Mouse (Mus musculus): ENCODE measurements around the gene Jph2. TPM values are rescaled to one million over a fixed set of nuclear protein-coding genes. Genes with fewer than 3 reads are reported as not detected.
"Not testable (repeated sequence)": the region's sequence is repeated elsewhere in the genome, so short reads cannot be mapped to it uniquely, and the experiment has no call there.

The Jph2 gene
- polyA plus RNA-seq, 1 experiment = not detected

DNA sequence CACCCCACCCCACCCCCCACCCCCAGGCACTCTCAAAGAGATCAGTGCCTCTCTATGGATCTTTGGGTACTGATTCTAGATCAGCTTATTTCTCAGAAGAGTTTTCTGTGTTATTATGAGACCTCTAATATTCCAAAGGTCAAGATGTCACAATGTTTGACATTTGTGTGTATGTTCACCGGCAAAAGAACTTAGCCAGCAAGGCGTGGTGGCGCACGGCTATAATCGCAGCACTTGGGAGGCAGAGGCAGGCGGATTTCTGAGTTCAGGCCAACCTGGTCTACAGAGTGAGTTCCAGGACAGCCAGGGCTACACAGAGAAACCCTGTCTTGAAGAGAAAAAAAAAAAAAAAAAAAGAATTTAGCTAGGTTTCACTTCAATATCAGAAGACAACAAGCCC is 19.2 kb upstream of the Jph2 start:
- Histone ChIP-seq H3K36me3 (ENCODE audit: control insufficient read depth) (peaks cover 36% of the 10 kb centered on the region), H3K4me1 (ENCODE audit: control insufficient read depth) (peaks cover 41% of the 10 kb centered on the region), H3K9me3 (ENCODE audit: control insufficient read depth, low read length) (no peaks in the 10 kb centered on the region), H3K27me3 (ENCODE audit: control insufficient read depth) (no peaks in the 10 kb centered on the region), H3K4me3 (replicated peaks) (no peak overlapping the region)
- TF ChIP-seq TAL1 (IDR thresholded peaks at IDR 0.05; ENCODE audit: low read length) = no peak
- no peak for TF ChIP-seq GATA1 (IDR thresholded peaks at IDR 0.05; ENCODE audit: low read length)

DNA sequence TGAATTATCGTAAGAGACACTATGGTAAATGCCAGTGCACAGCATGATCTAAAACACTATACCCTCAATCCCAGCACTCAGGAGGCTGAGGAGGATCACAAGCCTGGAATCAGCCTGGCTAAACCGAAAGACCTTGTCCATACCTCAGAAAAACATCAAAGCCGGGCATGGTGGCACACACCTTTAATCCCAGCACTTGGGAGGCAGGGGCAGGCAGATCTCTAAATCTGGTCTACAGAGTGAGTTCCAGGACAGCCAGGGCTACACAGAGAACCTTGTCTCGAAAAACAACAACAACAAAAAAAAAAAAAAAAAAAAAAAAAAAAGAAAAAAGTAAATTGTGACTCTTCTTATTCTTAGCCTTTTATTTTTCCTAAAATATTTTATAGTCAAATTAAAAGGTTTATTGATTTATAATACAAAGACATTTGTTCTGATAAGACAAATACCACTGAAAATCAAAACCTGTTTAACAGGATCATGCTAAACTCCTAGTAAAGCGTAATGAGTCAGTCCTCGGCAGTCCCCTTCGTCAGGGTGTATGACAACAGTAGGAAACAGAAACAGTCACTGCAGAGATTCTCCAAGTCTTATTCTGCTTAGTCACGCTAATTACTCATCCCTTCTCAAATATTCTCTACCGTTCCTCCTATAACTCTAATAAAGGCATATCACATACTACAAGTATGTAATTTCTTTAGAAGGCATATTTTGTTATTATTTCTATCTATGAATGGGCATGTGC is 15.2 kb upstream of the Jph2 start:
- Histone ChIP-seq H3K4me1 (ENCODE audit: control insufficient read depth) (peaks cover 18% of the 10 kb centered on the region), H3K27me3 (ENCODE audit: control insufficient read depth) (no peaks in the 10 kb centered on the region), H3K9me3 (ENCODE audit: control insufficient read depth, low read length) (no peaks in the 10 kb centered on the region), H3K36me3 (ENCODE audit: control insufficient read depth) (peaks cover 76% of the 10 kb centered on the region), H3K4me3 (replicated peaks) (no peak overlapping the region)
- no peak for TF ChIP-seq TAL1 (IDR thresholded peaks at IDR 0.05; ENCODE audit: low read length)
- no peak for TF ChIP-seq GATA1 (IDR thresholded peaks at IDR 0.05; ENCODE audit: low read length)

DNA sequence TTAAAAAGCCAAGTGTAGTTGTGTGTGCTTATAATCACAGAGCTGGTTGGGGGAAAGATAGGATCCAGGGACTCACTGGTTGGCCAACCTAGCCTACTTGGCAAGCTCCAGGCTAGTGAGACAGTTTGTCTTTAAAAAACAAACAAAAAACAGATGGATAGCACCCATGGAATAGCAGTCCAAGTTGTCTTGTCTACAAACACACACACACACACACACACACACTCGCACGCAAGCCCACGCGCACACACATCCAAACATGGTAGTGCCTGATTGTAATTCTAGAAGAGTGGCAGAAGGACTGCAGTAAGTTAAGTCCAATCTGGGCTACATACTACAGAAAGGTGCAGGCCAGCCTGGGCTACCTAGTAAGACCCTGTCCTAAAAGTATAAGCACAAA is 14.6 kb upstream of the Jph2 start:
- H3K4me1 ChIP-seq (ENCODE audit: control insufficient read depth) = peaks cover 12% of the 10 kb centered on the region
- peaks cover 81% of the 10 kb centered on the region for H3K36me3 ChIP-seq (ENCODE audit: control insufficient read depth)

DNA sequence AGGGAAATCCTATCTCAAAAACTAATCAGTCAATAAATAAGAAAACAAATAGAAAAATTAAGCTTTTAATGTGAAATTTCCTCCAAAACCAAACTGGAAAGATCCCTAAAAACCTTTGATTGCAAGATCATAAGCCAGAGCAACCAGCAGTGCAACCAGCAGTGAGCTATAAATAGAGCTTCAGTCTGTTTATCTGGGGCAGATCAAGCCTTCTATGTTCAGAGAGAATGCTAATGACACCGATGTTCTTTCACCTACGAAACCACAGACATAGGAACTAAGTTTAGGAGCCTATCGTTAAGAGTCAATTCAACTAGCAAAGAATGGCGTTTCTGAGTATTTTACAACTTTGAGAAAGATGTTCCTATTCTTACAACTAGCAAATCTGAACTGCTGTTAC is 14.0 kb upstream of the Jph2 start:
- Histone ChIP-seq H3K4me3 (replicated peaks) (no peak overlapping the region), H3K9me3 (ENCODE audit: control insufficient read depth, low read length) (no peaks in the 10 kb centered on the region), H3K4me1 (ENCODE audit: control insufficient read depth) (peaks cover 8% of the 10 kb centered on the region), H3K36me3 (ENCODE audit: control insufficient read depth) (peaks cover 87% of the 10 kb centered on the region), H3K27me3 (ENCODE audit: control insufficient read depth) (no peaks in the 10 kb centered on the region)
- TF ChIP-seq GATA1 (IDR thresholded peaks at IDR 0.05; ENCODE audit: low read length) = no peak
- TF ChIP-seq TAL1 (IDR thresholded peaks at IDR 0.05; ENCODE audit: low read length) = no peak

More for the DNA sequence above, 14.6 kb upstream of the Jph2 start:
- no peak overlapping the region for H3K4me3 ChIP-seq (replicated peaks)
- no peaks in the 10 kb centered on the region for H3K9me3 ChIP-seq (ENCODE audit: control insufficient read depth, low read length)
- H3K27me3 ChIP-seq (ENCODE audit: control insufficient read depth) = no peaks in the 10 kb centered on the region
- TF ChIP-seq GATA1 (IDR thresholded peaks at IDR 0.05; ENCODE audit: low read length) = no peak
- TF ChIP-seq TAL1 (IDR thresholded peaks at IDR 0.05; ENCODE audit: low read length) = no peak

DNA sequence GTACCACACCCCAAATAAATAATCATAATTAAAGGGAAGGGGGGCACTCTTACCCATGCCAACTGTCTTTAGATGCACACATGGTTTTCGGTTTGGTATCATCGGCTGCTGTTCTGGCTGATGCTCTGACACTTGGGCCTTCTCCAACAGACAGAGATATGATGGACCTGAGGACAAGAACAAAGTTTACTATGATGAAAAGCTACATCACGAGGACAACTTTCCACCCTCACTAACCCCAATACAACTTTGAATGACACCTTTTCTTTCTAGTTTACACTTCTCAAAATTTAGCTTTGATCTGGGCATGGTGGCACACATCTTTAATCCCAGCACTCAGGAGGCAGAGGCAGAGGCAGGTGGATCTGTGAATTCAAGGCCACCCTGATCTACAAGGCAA is 13.6 kb upstream of the Jph2 start:
- H3K4me1 ChIP-seq (ENCODE audit: control insufficient read depth); H3K27me3 ChIP-seq (ENCODE audit: control insufficient read depth); H3K9me3 ChIP-seq (ENCODE audit: control insufficient read depth, low read length); H3K4me3 ChIP-seq (replicated peaks): not testable (repeated sequence)
- H3K36me3 ChIP-seq (ENCODE audit: control insufficient read depth) = peaks cover 88% of the 10 kb centered on the region

DNA sequence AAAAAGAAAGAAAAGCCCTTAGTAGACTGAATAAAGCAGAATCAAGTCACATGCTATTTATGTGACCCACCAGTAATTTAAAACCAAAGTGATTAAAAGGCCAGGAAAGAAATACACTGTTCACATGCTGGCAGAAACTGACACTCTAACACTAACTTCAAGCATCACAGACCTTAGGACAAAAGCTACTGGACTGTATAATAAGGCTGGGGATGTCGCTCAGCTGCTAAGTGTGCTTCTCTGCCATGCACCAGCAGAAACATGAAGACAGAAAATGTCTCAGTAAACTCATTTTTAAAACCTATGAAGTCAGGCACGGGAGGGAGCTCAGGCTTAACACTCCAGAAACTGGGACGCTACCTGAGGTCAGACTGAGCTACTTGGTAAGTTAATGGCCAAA is 12.4 kb upstream of the Jph2 start:
- no peak for TF ChIP-seq TAL1 (IDR thresholded peaks at IDR 0.05; ENCODE audit: low read length)
- no peak for TF ChIP-seq GATA1 (IDR thresholded peaks at IDR 0.05; ENCODE audit: low read length)
- Histone ChIP-seq H3K9me3 (ENCODE audit: control insufficient read depth, low read length) (no peaks in the 10 kb centered on the region), H3K27me3 (ENCODE audit: control insufficient read depth) (no peaks in the 10 kb centered on the region), H3K4me3 (replicated peaks) (no peak overlapping the region), H3K4me1 (ENCODE audit: control insufficient read depth) (no peaks in the 10 kb centered on the region), H3K36me3 (ENCODE audit: control insufficient read depth) (peaks cover 86% of the 10 kb centered on the region)

DNA sequence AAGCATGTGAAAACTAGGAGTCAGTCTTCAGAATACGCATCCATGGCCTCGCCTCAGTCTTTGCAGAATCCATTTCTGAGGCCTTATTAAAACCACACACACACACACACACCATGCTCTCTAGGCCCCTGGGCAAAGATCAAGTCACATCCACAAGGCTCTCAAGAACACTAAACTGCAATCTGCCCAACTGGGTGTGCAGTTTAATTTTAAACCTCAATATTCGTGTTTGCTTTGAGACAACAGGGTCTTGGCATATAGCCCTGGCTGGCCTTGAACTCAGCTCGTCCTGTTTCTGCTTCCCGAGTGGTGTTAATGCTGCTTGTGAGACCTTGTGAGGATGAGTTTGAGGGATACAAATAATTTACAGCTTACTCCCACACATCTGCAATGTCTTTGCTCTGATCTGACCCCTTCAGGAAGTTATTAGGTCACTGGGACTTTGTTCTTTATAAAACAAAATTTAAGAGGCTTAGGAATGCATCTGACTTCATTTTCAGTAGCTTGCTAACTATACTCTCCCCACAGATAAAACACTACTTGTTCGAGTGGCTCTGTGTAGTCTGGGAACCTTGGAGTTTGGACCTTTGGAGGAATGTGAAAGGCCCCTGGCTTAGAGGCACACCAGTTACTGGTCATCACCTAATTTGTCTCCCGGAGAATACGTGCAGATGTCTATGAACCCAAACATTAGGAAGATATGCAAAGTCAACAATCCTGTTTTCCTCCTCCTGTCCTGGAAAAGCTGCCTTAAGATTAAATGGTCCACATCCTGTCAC is 6.4 kb upstream of the Jph2 start:
- H3K4me1 ChIP-seq (ENCODE audit: control insufficient read depth) = no peaks in the 10 kb centered on the region
- no peak overlapping the region for H3K4me3 ChIP-seq (replicated peaks)
- H3K27me3 ChIP-seq (ENCODE audit: control insufficient read depth) = no peaks in the 10 kb centered on the region
- H3K9me3 ChIP-seq (ENCODE audit: control insufficient read depth, low read length) = no peaks in the 10 kb centered on the region
- peaks cover 42% of the 10 kb centered on the region for H3K36me3 ChIP-seq (ENCODE audit: control insufficient read depth)
- no peak for TF ChIP-seq TAL1 (IDR thresholded peaks at IDR 0.05; ENCODE audit: low read length)
- no peak for TF ChIP-seq GATA1 (IDR thresholded peaks at IDR 0.05; ENCODE audit: low read length)

DNA sequence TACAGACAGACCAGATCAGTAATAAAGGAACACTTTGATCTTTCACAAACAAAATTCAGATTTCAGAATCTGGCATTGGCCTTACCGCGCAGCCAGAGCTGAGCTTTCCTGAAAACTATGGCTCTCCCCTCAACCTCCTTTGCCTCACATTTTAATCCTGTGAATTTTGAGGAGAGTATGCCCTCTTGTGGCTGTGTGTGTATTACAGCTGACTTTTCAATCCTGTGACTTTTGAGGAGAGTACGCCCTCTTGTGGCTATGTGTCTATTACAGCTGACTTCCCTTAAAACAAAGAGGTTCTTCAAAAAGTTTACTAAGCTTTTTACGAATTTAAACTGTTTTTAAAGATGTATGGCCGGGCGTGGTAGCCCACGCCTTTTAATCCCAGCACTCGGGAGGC is 3.4 kb upstream of the Jph2 start:
- Histone ChIP-seq H3K4me3 (replicated peaks) (no peak overlapping the region), H3K36me3 (ENCODE audit: control insufficient read depth) (peaks cover 17% of the 10 kb centered on the region), H3K4me1 (ENCODE audit: control insufficient read depth) (no peaks in the 10 kb centered on the region), H3K9me3 (ENCODE audit: control insufficient read depth, low read length) (no peaks in the 10 kb centered on the region), H3K27me3 (ENCODE audit: control insufficient read depth) (peaks cover 4% of the 10 kb centered on the region)
- TF ChIP-seq TAL1 (IDR thresholded peaks at IDR 0.05; ENCODE audit: low read length) (no peak), GATA1 (IDR thresholded peaks at IDR 0.05; ENCODE audit: low read length) (no peak)

DNA sequence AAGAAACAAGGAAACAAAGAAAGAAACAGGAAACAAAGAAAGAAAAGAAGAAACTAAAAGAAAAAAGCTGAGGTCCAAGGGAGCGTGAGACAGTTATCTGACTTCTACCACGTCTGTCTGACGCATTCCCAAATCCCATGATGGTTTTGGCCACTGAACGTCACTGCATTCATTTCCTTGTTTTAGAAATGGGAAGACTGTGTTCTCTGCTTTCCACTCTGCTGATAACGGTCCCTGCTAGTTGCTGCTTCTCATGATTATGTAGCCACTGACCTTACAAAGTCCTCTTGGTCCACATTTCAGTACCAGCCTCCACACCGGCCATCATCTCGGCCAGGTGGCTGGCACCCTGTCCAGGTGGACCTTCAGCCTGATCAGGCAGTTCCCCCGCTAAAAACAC is 1.4 kb upstream of the Jph2 start:
- Histone ChIP-seq H3K4me1 (ENCODE audit: control insufficient read depth) (no peaks in the 10 kb centered on the region), H3K4me3 (replicated peaks) (no peak overlapping the region), H3K27me3 (ENCODE audit: control insufficient read depth) (peaks cover 4% of the 10 kb centered on the region), H3K36me3 (ENCODE audit: control insufficient read depth) (peaks cover 2% of the 10 kb centered on the region), H3K9me3 (ENCODE audit: control insufficient read depth, low read length) (no peaks in the 10 kb centered on the region)
- TF ChIP-seq GATA1 (IDR thresholded peaks at IDR 0.05; ENCODE audit: low read length) (no peak), TAL1 (IDR thresholded peaks at IDR 0.05; ENCODE audit: low read length) (no peak)

Data from erythroblast, embryonic 14.5 days (primary cell).